Mouse (Mus musculus): Measurements from ENCODE around the gene Nedd1. TPM values are rescaled to one million over a fixed set of nuclear protein-coding genes. Genes with fewer than 3 reads are reported as not detected.

Gene Nedd1
- 21.5 and 22.9 TPM in 2 replicates for polyA plus RNA-seq (2015; fragmentation: Nextera tagmentation; extraction: Ambion mirVana)

GRCm38 (mm10) chr10:92721771-92722619 is at the start of gene Nedd1:
Nedd1 (minus strand) TSS chr10:92722420.
- Histone ChIP-seq H3K36me3 (ENCODE audit: control insufficient read depth, insufficient read depth) (peaks cover 5% of the 10 kb centered on the region), H3K4me1 (ENCODE audit: control insufficient read depth, low read depth, low read length) (peaks cover 8% of the 10 kb centered on the region), H3K4me3 (ENCODE audit: low read depth, low read length) (peak within 1 kb of the TSS; percentile 91), H3K27me3 (ENCODE audit: control insufficient read depth, insufficient read depth, low read depth, low read length) (no peaks in the 10 kb centered on the region), H3K9ac (ENCODE audit: low read depth, low read length) (peak within 1 kb of the TSS; percentile 89), H3K4me2 (ENCODE audit: low read depth, low read length) (peak within 1 kb of the TSS; percentile 71), H3K27ac (ENCODE audit: low read length) (peak within 1 kb of the TSS; percentile 95), H3K9me3 (replicated peaks; ENCODE audit: control insufficient read depth, low read length) (no peaks in the 10 kb centered on the region)
- WGBS (ENCODE audit: insufficient replicate concordance): under 1% methylated on average over 57 of the region's 57 CpGs
- peak; percentile 96 for ATAC-seq (ENCODE audit: low read depth)

GRCm38 (mm10) chr10:92754359-92754758 is 32.1 kb upstream of the Nedd1 start:
- Histone ChIP-seq H3K4me1 (ENCODE audit: control insufficient read depth, low read depth, low read length) (no peaks in the 10 kb centered on the region), H3K4me2 (ENCODE audit: low read depth, low read length) (no peak overlapping the region), H3K9me3 (replicated peaks; ENCODE audit: control insufficient read depth, low read length) (no peaks in the 10 kb centered on the region; the same call in 1 of the 2 replicates), H3K9ac (ENCODE audit: low read depth, low read length) (no peak overlapping the region), H3K4me3 (ENCODE audit: low read depth, low read length) (no peak overlapping the region), H3K27ac (ENCODE audit: low read length) (no peak overlapping the region), H3K36me3 (ENCODE audit: control insufficient read depth, insufficient read depth) (no peaks in the 10 kb centered on the region), H3K27me3 (ENCODE audit: control insufficient read depth, insufficient read depth, low read depth, low read length) (no peaks in the 10 kb centered on the region)
- WGBS (ENCODE audit: insufficient replicate concordance): 73% methylated on average over 5 of the region's 5 CpGs
- no peak for ATAC-seq (ENCODE audit: low read depth)

- Histone ChIP-seq H3K27me3 (ENCODE audit: control insufficient read depth, insufficient read depth, low read depth, low read length) (no peaks in the 10 kb centered on the region), H3K9me3 (replicated peaks; ENCODE audit: control insufficient read depth, low read length) (no peaks in the 10 kb centered on the region), H3K36me3 (ENCODE audit: control insufficient read depth, insufficient read depth) (no peaks in the 10 kb centered on the region), H3K27ac (ENCODE audit: low read length) (no peak overlapping the region), H3K4me2 (ENCODE audit: low read depth, low read length) (no peak overlapping the region), H3K4me3 (ENCODE audit: low read depth, low read length) (no peak overlapping the region), H3K4me1 (ENCODE audit: control insufficient read depth, low read depth, low read length) (no peaks in the 10 kb centered on the region), H3K9ac (ENCODE audit: low read depth, low read length) (no peak overlapping the region)
- no peak for ATAC-seq (ENCODE audit: low read depth)
- WGBS (ENCODE audit: insufficient replicate concordance): 43% methylated on average over 3 of the region's 3 CpGs
Measured at GRCm38 (mm10) chr10:92730339-92730738, 8.1 kb upstream of the Nedd1 start.

GRCm38 (mm10) chr10:92728723-92729122 is 6.5 kb upstream of the Nedd1 start:
- H3K9me3 ChIP-seq (replicated peaks; ENCODE audit: control insufficient read depth, low read length): no peaks in the 10 kb centered on the region
- H3K9ac ChIP-seq (ENCODE audit: low read depth, low read length): no peak overlapping the region
- no peaks in the 10 kb centered on the region for H3K4me1 ChIP-seq (ENCODE audit: control insufficient read depth, low read depth, low read length)
- no peaks in the 10 kb centered on the region for H3K27me3 ChIP-seq (ENCODE audit: control insufficient read depth, insufficient read depth, low read depth, low read length)
- WGBS (ENCODE audit: insufficient replicate concordance): 51% methylated on average over 3 of the region's 3 CpGs
- H3K27ac ChIP-seq (ENCODE audit: low read length): no peak overlapping the region
- H3K4me2 ChIP-seq (ENCODE audit: low read depth, low read length): no peak overlapping the region
- no peaks in the 10 kb centered on the region for H3K36me3 ChIP-seq (ENCODE audit: control insufficient read depth, insufficient read depth)
- H3K4me3 ChIP-seq (ENCODE audit: low read depth, low read length): no peak overlapping the region
- no peak for ATAC-seq (ENCODE audit: low read depth)

- Histone ChIP-seq H3K27ac (ENCODE audit: low read length) (peak overlapping the region; percentile 95), H3K4me1 (ENCODE audit: control insufficient read depth, low read depth, low read length) (peaks cover 8% of the 10 kb centered on the region), H3K4me3 (ENCODE audit: low read depth, low read length) (peak overlapping the region; percentile 91), H3K27me3 (ENCODE audit: control insufficient read depth, insufficient read depth, low read depth, low read length) (no peaks in the 10 kb centered on the region), H3K9me3 (replicated peaks; ENCODE audit: control insufficient read depth, low read length) (no peaks in the 10 kb centered on the region), H3K4me2 (ENCODE audit: low read depth, low read length) (peak overlapping the region; percentile 71), H3K9ac (ENCODE audit: low read depth, low read length) (peak overlapping the region; percentile 89), H3K36me3 (ENCODE audit: control insufficient read depth, insufficient read depth) (peaks cover 5% of the 10 kb centered on the region)
- no peak for ATAC-seq (ENCODE audit: low read depth)
- 40% methylated on average over 5 of the region's 5 CpGs for WGBS (ENCODE audit: insufficient replicate concordance)
Measured at GRCm38 (mm10) chr10:92722620-92722988, 384 bp upstream of the Nedd1 start.

- H3K9ac ChIP-seq (ENCODE audit: low read depth, low read length): no peak overlapping the region
- no peaks in the 10 kb centered on the region for H3K27me3 ChIP-seq (ENCODE audit: control insufficient read depth, insufficient read depth, low read depth, low read length)
- ATAC-seq (ENCODE audit: low read depth): no peak
- H3K9me3 ChIP-seq (replicated peaks; ENCODE audit: control insufficient read depth, low read length): no peaks in the 10 kb centered on the region
- H3K4me3 ChIP-seq (ENCODE audit: low read depth, low read length): no peak overlapping the region
- no peak overlapping the region for H3K4me2 ChIP-seq (ENCODE audit: low read depth, low read length)
- peaks cover 9% of the 10 kb centered on the region for H3K36me3 ChIP-seq (ENCODE audit: control insufficient read depth, insufficient read depth)
- H3K4me1 ChIP-seq (ENCODE audit: control insufficient read depth, low read depth, low read length): no peaks in the 10 kb centered on the region
- WGBS (ENCODE audit: insufficient replicate concordance): 79% methylated on average over 6 of the region's 6 CpGs
- H3K27ac ChIP-seq (ENCODE audit: low read length): no peak overlapping the region
Measured at GRCm38 (mm10) chr10:92699032-92699431, 23.2 kb downstream of the Nedd1 start.

GRCm38 (mm10) chr10:92675056-92675455 is 47.2 kb downstream of the Nedd1 start:
- H3K9ac ChIP-seq (ENCODE audit: low read depth, low read length): no peak overlapping the region
- no peak overlapping the region for H3K4me3 ChIP-seq (ENCODE audit: low read depth, low read length)
- no peak overlapping the region for H3K27ac ChIP-seq (ENCODE audit: low read length)
- no peak overlapping the region for H3K4me2 ChIP-seq (ENCODE audit: low read depth, low read length)
- no peaks in the 10 kb centered on the region for H3K27me3 ChIP-seq (ENCODE audit: control insufficient read depth, insufficient read depth, low read depth, low read length)
- ATAC-seq (ENCODE audit: low read depth): no peak
- no peaks in the 10 kb centered on the region for H3K4me1 ChIP-seq (ENCODE audit: control insufficient read depth, low read depth, low read length)
- no peaks in the 10 kb centered on the region for H3K9me3 ChIP-seq (replicated peaks; ENCODE audit: control insufficient read depth, low read length)
- no peaks in the 10 kb centered on the region for H3K36me3 ChIP-seq (ENCODE audit: control insufficient read depth, insufficient read depth)
- 73% methylated on average over 4 of the region's 4 CpGs for WGBS (ENCODE audit: insufficient replicate concordance)

GRCm38 (mm10) chr10:92671906-92672305 is 50.3 kb downstream of the Nedd1 start:
- H3K4me2 ChIP-seq (ENCODE audit: low read depth, low read length): no peak overlapping the region
- no peaks in the 10 kb centered on the region for H3K36me3 ChIP-seq (ENCODE audit: control insufficient read depth, insufficient read depth)
- ATAC-seq (ENCODE audit: low read depth): no peak
- no peak overlapping the region for H3K9ac ChIP-seq (ENCODE audit: low read depth, low read length)
- no peak overlapping the region for H3K27ac ChIP-seq (ENCODE audit: low read length)
- WGBS (ENCODE audit: insufficient replicate concordance): 77% methylated on average over 4 of the region's 4 CpGs
- H3K4me1 ChIP-seq (ENCODE audit: control insufficient read depth, low read depth, low read length): no peaks in the 10 kb centered on the region
- no peaks in the 10 kb centered on the region for H3K9me3 ChIP-seq (replicated peaks; ENCODE audit: control insufficient read depth, low read length)
- H3K4me3 ChIP-seq (ENCODE audit: low read depth, low read length): no peak overlapping the region
- H3K27me3 ChIP-seq (ENCODE audit: control insufficient read depth, insufficient read depth, low read depth, low read length): no peaks in the 10 kb centered on the region

GRCm38 (mm10) chr10:92665287-92665686 is 56.9 kb downstream of the Nedd1 start:
- no peaks in the 10 kb centered on the region for H3K27me3 ChIP-seq (ENCODE audit: control insufficient read depth, insufficient read depth, low read depth, low read length)
- 30% methylated on average over 5 of the region's 5 CpGs for WGBS (ENCODE audit: insufficient replicate concordance)
- no peak overlapping the region for H3K4me2 ChIP-seq (ENCODE audit: low read depth, low read length)
- no peak overlapping the region for H3K27ac ChIP-seq (ENCODE audit: low read length)
- no peaks in the 10 kb centered on the region for H3K9me3 ChIP-seq (replicated peaks; ENCODE audit: control insufficient read depth, low read length)
- no peak for ATAC-seq (ENCODE audit: low read depth)
- H3K36me3 ChIP-seq (ENCODE audit: control insufficient read depth, insufficient read depth): no peaks in the 10 kb centered on the region
- H3K4me3 ChIP-seq (ENCODE audit: low read depth, low read length): no peak overlapping the region
- no peak overlapping the region for H3K9ac ChIP-seq (ENCODE audit: low read depth, low read length)
- H3K4me1 ChIP-seq (ENCODE audit: control insufficient read depth, low read depth, low read length): no peaks in the 10 kb centered on the region

All from liver, embryonic 16.5 days (tissue).